Mouse (Mus musculus): Measurements from ENCODE around the gene Kif3b. TPM values are rescaled to one million over a fixed set of nuclear protein-coding genes. Genes with fewer than 3 reads are reported as not detected.

The Kif3b gene
- polyA plus RNA-seq (2015; fragmentation: Illumina TruSeq; extraction: RNeasy Lipid Tissue Mini Kit (QIAGEN cat#74804); ENCODE audit: low read depth, low replicate concordance) = 36.1 TPM

DNA sequence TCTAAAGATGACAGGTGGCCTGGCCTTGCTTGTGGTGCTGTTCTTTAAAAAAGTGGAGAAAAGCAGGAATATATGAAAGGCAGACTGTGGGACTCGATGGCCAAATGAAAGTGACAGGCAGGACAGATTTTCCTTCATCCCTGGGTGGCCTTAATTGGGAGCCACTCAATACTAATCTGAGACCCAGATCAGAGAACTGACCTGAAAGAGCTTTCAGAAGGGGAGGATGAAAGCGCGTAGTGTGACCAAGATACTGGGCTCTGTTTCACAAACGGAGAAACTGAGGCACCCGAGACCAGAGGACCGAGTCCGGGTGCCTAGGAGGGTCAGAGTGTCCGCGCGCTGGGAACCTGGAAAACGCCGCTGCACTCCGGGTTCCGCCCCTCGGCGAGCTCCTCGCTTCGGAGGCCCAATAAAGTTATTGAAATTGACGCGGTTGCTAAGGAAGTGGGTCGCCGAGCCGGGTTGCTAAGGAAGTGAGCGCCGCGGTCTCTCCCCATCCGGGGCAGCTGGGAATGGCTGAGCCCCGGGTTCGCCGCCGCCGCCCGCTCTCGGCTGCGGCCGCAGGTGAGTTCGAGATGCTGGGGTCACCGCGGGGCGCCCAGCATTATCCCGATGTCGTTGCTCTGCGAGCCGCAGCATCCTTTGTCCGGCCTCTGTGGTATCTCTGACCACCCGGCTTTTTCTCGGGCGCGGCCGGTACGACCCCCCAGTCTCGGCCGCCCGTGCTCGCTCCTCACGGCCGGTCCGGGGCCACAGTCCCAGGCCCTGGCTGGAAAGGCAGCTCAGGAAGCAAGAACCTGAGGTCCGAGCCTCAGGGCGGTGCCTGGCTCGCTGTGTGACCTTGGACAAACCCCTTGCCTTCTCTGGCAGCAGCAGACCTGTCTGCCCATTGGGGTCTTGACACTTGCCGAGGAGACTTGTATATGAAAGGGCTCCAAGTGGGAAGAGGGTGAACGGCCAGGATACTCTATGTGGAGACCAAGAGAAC is at the start of gene Kif3b:
Gene Kif3b, plus strand, starts transcription at position 476 of the 991 bp plus-strand sequence.

DNA sequence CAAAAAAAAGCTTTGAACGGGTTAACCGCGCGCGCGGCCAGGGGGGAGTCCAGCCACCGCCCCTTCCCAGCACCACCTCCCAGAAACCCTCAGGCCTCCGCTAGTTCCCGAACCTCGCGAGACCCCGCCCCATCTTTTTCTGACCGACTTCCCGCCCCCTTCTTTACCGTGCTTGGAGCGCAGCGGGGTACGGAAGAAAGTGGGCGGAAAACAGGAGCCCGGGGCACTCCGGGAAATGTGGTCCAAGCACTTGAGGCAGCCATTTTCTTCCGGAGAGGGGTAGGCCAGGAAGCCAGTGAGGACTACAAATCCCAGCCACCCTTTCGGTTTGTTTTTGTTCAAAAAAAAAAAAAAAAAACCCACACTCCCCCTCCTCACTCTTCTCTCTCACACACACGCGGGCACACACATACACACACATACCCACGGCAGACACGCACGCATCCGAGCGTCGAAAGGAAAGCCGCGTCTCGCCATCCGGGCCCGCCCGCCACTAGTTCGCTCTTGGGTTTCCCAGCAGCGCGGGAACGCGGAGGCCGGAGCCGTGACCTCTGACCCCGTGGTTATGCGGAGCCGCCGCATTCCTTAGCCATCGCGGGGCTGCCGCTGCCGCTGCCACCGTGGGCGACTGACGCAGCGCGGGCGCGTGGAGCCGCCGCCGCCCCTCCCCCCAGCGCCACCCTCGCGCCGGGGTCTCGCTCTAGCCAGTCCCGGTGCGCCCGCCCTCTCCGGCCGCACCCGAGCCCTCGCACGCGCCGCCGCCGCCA is 54.4 kb downstream of the Kif3b start, which contains the start of gene Asxl1:
Gene Asxl1, plus strand, starts transcription at position 376 of the 767 bp plus-strand sequence.

Other genes starting within 250 kb of the Kif3b start
- gene Ccm2l, start 225.5 kb upstream of the Kif3b start, polyA plus RNA-seq (2015; fragmentation: Illumina TruSeq; extraction: RNeasy Lipid Tissue Mini Kit (QIAGEN cat#74804); ENCODE audit: low read depth, low replicate concordance) = 3.7 TPM
- gene Hck, start 182.9 kb upstream of the Kif3b start, polyA plus RNA-seq (2015; fragmentation: Illumina TruSeq; extraction: RNeasy Lipid Tissue Mini Kit (QIAGEN cat#74804); ENCODE audit: low read depth, low replicate concordance) = 2.5 TPM
- 69.2 TPM for gene Tm9sf4, start 130.1 kb upstream of the Kif3b start, polyA plus RNA-seq (2015; fragmentation: Illumina TruSeq; extraction: RNeasy Lipid Tissue Mini Kit (QIAGEN cat#74804); ENCODE audit: low read depth, low replicate concordance)
- gene Tspyl3, start 66.0 kb upstream of the Kif3b start, polyA plus RNA-seq (2015; fragmentation: Illumina TruSeq; extraction: RNeasy Lipid Tissue Mini Kit (QIAGEN cat#74804); ENCODE audit: low read depth, low replicate concordance) = 27.7 TPM
- gene Plagl2, start 50.0 kb upstream of the Kif3b start, polyA plus RNA-seq (2015; fragmentation: Illumina TruSeq; extraction: RNeasy Lipid Tissue Mini Kit (QIAGEN cat#74804); ENCODE audit: low read depth, low replicate concordance) = 3.7 TPM
- 10.6 TPM for gene Pofut1, start 49.9 kb upstream of the Kif3b start, polyA plus RNA-seq (2015; fragmentation: Illumina TruSeq; extraction: RNeasy Lipid Tissue Mini Kit (QIAGEN cat#74804); ENCODE audit: low read depth, low replicate concordance)
- 18.1 TPM for gene Asxl1, start 54.4 kb downstream of the Kif3b start, polyA plus RNA-seq (2015; fragmentation: Illumina TruSeq; extraction: RNeasy Lipid Tissue Mini Kit (QIAGEN cat#74804); ENCODE audit: low read depth, low replicate concordance)
- gene 4930404H24Rik, start 201.4 kb downstream of the Kif3b start, polyA plus RNA-seq (2015; fragmentation: Illumina TruSeq; extraction: RNeasy Lipid Tissue Mini Kit (QIAGEN cat#74804); ENCODE audit: low read depth, low replicate concordance) = not detected
- gene Nol4l, start 238.6 kb downstream of the Kif3b start, polyA plus RNA-seq (2015; fragmentation: Illumina TruSeq; extraction: RNeasy Lipid Tissue Mini Kit (QIAGEN cat#74804); ENCODE audit: low read depth, low replicate concordance) = 19.2 TPM

All from brain, adult 10 weeks (tissue).